Mouse (Mus musculus): ENCODE measurements around the gene Mia2.

GRCm38 (mm10) chr12:59218640-59219321 is 123.2 kb downstream of the Mia2 start:
- TF ChIP-seq CTCF (IDR thresholded peaks at IDR 0.05; ENCODE audit: insufficient read depth, low read depth, low read length) (no peak), POLR2A (IDR thresholded peaks at IDR 0.05; ENCODE audit: insufficient read depth, low read depth, low read length) (no peak)

Data from olfactory bulb, adult 2 months (tissue).